Mouse (Mus musculus) spleen, postnatal 10 days (tissue): ENCODE data around the gene Iglon5.

ENCODE experiments used
- DNase-seq, 2 experiments: peaks; one replicate each; pipeline ENCODE4 v3.0.0; 2021 to 2022; ENCODE audit warnings: low spot score in 2 of 2

The Iglon5 gene

DNA sequence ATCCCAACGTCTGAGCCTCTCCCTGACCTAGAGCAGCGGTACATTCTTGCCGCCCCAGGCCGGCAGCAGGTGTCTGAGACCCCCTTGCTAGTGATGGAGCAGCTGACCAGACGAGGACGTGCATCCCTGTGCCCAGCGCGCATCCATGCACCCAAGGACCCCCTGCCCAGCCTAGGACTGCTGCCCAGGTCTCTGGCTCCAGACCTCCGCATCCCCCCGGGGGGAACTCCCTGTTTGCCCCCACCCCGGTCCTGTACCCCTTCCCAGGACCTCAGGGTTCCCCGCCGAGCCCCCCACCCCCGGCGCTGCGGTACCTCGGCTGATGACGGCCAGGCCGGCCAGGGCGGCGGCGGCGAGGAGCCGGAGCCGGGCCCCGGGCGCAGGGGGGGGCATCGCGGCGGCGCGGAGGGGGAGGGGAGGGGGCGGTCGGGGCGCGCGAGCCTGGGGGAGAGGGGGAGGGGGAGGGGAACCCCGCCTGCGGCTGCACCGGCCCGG lies at the start of gene Iglon5:
Gene Iglon5 (minus strand): TSS at position 445 of the 495 bp plus-strand sequence.
- no peak for DNase-seq

GRCm38 (mm10) chr7:43538524-43538923 lies 48.6 kb upstream of the Iglon5 start:
- no peak for DNase-seq

DNA sequence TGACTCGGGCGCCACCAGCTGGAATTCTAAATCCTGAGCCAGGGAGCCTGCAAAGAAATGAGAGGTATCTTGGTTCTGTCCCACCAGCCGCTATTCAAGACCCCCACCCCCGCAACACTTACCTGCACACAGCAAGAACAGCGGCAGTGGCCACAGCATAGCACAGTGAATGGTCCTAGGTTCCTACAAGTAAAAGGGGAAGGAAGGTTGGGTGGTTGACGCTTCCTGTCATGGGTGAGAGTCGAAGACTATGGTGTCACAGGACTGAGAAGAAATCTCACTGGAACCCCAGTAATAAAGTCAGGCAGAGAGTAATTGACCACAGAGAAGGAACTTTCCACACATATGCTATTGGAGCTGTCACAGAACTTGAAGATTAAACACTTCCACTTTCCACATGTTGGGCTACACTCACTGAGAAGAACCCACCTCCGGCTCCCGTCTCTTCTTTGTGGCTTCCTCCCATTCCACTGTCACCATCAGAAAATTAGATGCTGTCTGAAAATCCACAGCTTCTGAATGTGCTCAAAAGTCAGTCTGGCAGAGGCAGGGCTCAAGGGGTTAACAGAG lies 43.1 kb upstream of the Iglon5 start:
- peak in 1 of 2 experiments; percentile 20 for DNase-seq

GRCm38 (mm10) chr7:43530216-43530785 lies 40.4 kb upstream of the Iglon5 start:
- no peak for DNase-seq

DNA sequence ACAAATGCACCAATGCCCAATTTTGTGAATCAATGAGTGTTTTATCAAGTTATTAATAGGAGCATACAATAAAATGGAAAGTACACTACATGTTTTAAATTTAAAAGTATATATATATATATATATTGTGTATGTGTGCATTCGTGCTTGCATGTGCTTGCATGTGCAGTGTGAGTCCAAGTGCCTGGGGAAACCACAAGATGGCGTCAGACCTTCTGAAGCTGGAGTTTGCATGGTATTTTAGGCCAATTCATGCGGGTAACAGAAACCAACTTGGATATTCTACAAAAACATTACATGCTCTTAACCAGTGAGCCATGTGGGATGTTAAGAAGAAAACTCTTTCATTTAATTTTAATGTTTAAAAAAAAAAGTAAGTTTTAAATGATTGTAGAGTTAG lies 35.4 kb upstream of the Iglon5 start:
- no peak for DNase-seq

GRCm38 (mm10) chr7:43522776-43523175 lies 32.9 kb upstream of the Iglon5 start:
- no peak for DNase-seq

GRCm38 (mm10) chr7:43518341-43518740 lies 28.5 kb upstream of the Iglon5 start:
- DNase-seq = no peak

- no peak for DNase-seq
These were observed 25.2 kb upstream of the Iglon5 start for GRCm38 (mm10) chr7:43515076-43515475.

GRCm38 (mm10) chr7:43512519-43512918 lies 22.6 kb upstream of the Iglon5 start:
- DNase-seq = no peak

DNA sequence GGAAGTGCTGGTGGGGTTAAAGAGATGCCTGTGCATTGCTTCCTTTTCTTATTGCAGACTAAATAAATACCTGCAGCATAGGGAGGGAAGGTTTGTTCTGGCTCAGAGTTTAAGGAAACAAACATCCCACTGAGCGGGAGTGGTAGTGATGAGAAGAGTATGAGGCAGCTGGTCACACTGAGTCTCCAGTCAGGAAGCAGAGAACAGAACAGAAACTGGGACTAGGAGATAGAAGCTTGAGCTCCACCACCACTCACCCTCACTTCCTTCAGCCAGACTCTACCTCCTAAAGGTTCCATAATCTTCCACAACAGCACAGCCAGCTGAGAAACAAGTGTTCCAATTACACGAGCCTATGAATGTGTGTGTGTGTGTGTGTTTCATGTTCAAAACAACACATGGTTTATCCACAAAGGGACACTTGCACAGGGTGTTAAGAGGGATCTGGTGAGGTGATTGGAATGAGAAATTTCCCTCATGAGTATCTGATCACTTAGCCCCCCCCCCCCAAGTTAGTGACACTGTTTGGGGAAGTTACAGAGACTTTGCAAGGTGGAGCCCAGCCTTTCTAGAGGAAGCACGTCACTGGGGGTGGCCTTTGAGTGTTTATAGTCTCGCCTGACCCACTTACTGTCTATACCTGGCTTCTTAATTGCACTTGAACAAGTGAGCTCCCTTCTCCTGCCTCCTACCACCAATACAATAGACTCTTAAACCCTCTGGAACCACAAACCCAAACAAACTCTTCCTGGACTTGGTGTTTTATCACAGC lies 22.0 kb upstream of the Iglon5 start:
- DNase-seq = no peak

- peak in 1 of 2 experiments; percentile 46 for DNase-seq
These were observed 5.6 kb upstream of the Iglon5 start for GRCm38 (mm10) chr7:43495343-43496021.

DNA sequence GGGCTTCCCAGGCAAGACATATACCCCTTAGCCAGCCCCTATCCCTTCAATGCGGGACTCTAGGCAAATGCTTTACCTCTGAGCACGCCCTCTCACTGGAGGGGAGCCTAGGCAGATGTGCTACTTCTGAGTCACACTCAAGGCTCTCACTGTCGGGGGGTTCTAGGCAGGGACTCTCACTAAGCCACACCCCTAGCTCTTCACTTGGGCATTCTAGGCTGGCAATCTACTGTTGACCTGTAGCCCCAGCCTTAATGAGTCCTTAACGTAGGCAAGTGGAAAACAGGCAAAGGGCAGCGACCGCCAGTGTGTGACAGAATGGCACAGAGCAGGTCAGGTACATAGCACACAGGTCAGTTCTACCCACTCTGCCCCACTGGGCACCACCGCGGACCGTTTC lies 986 bp upstream of the Iglon5 start:
- no peak for DNase-seq

DNA sequence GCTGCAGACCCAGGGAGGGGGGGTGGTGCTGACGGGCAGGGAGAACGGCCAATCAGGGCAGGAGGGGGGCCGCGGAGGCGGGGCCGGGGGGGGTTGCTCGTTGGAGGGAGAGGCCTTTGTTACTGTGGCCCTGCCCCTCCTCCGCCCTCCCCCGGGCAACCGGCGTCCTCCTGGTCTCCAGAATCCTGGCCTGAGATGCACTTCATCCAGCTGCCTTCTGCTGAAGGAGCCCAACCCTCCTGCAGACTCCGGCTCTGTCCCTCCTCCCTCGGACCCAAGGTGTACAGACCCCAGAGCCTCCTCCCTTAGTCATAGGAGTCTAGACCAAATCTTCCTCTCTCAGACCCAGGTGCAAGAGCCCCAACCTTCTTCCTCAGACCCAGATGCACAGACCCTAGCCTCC lies 308 bp upstream of the Iglon5 start:
- DNase-seq = no peak

DNA sequence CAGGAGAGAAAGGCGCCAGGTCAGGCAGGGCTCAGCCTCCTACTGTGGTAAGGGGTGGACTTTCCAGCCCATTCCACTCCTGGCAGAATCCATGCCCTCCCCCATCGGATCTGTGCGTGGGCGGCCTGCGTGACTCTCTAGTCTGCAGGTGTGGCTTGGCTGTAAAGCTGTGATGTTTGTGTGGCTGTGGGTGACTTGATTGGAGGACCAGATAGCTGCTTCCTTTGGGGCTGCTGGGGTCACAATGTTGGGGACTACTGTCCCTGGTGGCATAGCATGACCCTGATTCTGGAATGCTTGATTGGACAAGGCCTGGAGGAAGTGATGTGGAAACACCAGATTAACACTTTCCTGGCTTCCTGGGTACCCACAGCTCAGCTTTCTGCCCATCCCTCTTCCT lies 1.2 kb downstream of the Iglon5 start:
- no peak for DNase-seq

DNA sequence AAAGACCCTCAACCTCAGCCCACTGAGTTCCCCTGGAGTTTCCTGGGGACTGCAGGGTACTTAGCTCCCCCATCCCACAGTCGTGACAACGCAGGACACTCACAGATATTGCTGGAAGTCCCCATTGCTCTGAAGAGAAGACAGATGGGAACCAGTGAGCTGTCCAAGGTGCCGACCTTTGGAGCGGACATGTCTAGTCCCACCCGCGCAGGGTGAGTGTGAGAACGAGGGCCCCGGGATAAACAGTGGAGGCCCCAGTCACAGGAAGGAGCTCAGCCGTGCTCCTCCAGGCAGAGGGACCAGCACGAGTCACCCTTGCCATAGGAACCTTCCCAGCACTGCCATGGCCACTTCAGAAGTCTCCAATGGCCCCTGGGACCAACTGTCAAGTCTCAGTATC lies 6.6 kb downstream of the Iglon5 start:
- peak in 1 of 2 experiments; percentile 30 for DNase-seq

DNA sequence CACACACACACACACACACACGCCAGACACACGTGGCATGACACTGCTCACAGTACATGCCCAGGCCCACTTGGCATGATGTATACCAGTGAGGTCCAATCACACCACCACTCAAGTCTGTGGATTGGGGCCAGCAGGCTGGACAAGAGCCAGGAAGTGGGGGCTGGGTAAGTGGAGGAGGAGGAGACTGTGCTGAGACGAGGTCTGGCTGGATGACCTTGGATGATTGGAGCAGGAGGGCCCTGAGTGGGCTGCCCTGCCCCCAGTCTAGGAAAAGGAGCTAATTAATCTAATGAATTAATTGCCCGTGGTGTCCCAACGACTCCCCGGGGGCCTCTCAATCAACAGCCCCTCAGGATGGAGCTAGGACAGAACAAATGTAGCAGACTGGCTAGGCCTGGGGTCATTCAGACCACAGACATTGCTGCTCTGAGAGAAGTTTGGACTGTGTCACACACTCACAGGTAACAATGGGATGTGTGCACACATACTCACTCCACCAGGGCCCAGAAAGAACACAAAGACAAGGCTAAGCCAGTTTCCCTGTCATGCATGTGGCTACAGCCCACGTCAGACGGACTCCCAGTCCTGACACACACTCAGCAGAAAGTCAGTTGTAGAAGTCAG lies 7.7 kb downstream of the Iglon5 start:
- DNase-seq = no peak

- DNase-seq = no peak
These were observed 8.7 kb downstream of the Iglon5 start for GRCm38 (mm10) chr7:43481191-43481590.

DNA sequence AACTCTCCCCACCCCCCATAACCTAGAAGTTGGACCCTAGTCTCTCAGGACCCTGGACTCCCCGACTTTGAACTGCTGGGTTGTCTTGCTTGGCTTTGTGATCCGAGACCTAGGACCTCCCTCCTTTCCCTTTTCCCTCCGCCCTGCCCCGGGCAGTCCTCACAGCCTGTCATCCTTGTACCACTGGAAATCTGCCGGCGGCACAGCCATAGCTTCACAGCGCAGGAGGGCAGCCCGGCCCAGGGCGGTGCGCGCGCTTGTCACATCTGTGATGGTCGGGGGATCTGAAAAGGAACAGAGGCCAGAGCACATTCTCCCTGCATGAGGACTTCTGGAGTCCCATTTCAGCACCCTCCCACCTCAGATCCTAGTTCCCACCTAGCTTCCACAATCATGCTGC lies 13.5 kb downstream of the Iglon5 start:
- no peak for DNase-seq

DNA sequence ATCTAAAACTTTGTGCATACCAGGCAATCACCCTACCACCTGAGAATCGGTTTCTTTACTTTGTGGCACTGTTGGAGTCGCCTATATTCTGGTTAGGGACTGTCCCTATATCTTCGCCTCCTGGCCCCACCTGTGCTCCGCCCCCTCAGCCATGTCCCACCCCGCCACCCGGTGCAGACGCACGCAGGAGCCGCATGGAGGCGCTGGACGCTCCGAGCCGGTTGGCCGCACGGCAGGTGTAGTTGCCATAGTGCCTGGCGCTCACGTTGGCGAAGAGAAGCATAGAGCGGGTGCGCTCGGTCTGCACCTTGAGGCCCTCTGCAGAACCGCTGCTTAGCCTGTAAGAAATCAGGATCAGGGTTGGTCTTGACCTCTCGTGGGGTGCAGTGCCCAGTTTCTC lies 14.2 kb downstream of the Iglon5 start:
- DNase-seq = peak in 1 of 2 experiments; percentile 49

DNA sequence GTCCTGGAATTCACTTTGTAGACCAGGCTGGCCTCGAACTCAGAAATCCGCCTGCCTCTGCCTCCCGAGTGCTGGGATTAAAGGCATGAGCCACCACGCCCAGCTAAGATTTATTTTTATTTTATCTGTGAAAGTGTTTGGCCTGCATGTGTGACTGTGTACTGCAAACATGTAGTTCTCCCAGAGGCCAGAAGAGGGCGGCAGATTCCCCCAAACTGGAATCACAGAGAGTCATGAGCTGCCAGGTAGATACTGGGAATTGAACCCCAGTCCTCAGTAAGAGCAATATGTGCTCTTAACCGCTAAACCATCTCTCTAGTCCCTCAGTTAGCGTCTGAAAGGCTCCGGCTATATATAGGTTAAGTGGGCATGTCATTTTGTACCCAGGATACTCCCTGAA lies 19.5 kb downstream of the Iglon5 start:
- DNase-seq = peak; percentile 20 to 65

DNA sequence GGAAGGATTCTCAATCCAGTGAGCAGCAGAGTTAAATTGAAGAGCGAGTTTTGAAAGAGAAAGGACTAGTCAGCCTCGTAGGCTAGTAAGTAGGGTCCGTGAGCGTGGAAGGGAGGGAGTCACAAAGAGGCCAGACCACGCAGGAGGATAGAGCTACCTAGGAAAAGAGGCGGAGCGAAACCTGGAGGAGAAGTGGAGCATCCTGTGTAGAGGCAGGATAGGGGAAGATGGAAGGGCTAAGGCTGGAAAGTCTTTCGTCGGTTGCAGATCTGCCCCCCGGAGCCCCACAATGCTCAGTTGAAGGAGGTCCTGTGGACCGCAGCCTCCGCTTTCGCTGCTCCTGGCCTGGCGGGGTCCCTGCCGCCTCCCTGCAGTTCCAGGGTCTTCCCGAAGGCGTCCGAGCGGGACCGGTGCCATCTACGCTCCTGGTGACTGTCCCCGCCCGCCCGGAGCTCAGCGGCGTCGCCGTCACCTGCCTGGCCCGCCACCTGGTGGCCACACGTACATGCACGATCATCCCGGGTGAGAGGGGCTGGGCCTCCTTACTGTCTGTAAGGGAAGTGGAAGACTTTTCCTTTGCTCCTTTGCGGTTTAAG lies 23.7 kb downstream of the Iglon5 start:
- DNase-seq = peak; percentile 73 to 89
